Mouse (Mus musculus): ENCODE measurements at regions not wholly inside any gene's neighbourhood (a gene's known extent, or its start where the extent isn't known, plus 50 kb on each side); places are given as distances from the start of the nearest gene placed in this dataset.

DNA sequence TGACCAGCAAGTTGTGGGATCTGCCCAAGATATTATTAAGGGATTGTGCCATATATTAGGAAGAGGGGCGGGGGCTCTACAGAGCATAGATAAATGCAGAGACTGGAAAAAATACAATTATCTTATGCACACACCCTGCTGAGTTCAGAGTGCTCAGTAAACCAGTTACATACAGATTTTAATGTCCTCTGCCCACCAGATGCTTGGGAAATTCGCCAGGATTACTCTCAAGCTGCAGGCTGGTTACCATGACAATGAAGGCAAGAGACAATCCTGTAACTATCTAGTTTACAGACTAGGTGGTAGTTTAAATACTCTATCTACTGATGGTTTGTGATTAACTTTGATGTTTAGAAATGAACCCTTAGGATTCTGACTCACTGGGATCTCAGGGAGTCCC is 220.2 kb downstream of the Emp1 start:
- no peak for TF ChIP-seq CTCF (IDR thresholded peaks at IDR 0.05; ENCODE audit: low read depth)
- no peak for TF ChIP-seq EP300 (optimal IDR thresholded peaks at IDR 0.05)

Data from stomach, postnatal 0 days (tissue).